Mouse (Mus musculus) myocyte (in vitro differentiated cells): ENCODE measurements at regions not wholly inside any gene's neighbourhood (a gene's known extent, or its start where the extent isn't known, plus 50 kb on each side); places are given as distances from the start of the nearest gene placed in this dataset.

Experiments used
- MYOD1 ChIP-seq, 3 experiments: IDR thresholded peaks; one replicate each; pipeline ENCODE4 v1.6.1; 2011; ENCODE audit warnings: control low read depth in 2 of 3, low read depth in 2 of 3, mild to moderate bottlenecking in 2 of 3, moderate library complexity in 1 of 3; ENCODE audit not compliant: insufficient read length in 2 of 3, control insufficient read depth in 1 of 3
- MYOG ChIP-seq, 3 experiments: IDR thresholded peaks; one replicate each; pipeline ENCODE4 v1.6.1; 2011; ENCODE audit warnings: control low read depth in 2 of 3, low read depth in 2 of 3, mild to moderate bottlenecking in 2 of 3; ENCODE audit not compliant: insufficient read length in 2 of 3, control insufficient read depth in 1 of 3, insufficient read depth in 1 of 3
- POLR2A ChIP-seq: IDR thresholded peaks from one replicate; pipeline ENCODE4 v1.6.1; 2011; ENCODE audit warnings: low read depth, mild to moderate bottlenecking, control low read depth, moderate library complexity; ENCODE audit not compliant: insufficient read length
- POLR2AphosphoS2 ChIP-seq: IDR thresholded peaks from one replicate; pipeline ENCODE4 v1.6.1; 2011; ENCODE audit warnings: low read depth, control low read depth; ENCODE audit not compliant: insufficient read length
- REST ChIP-seq: IDR thresholded peaks from one replicate; pipeline ENCODE4 v1.6.1; 2011; ENCODE audit warnings: mild to moderate bottlenecking, control low read depth, moderate library complexity; ENCODE audit not compliant: insufficient read depth, insufficient read length
- TCF12 ChIP-seq: IDR thresholded peaks from one replicate; pipeline ENCODE4 v1.6.1; 2011; ENCODE audit warnings: mild to moderate bottlenecking, control low read depth; ENCODE audit not compliant: poor library complexity, insufficient read depth, severe bottlenecking
- USF1 ChIP-seq: IDR thresholded peaks from one replicate; pipeline ENCODE4 v1.6.1; 2011; ENCODE audit warnings: low read depth, mild to moderate bottlenecking, control low read depth, moderate library complexity

DNA sequence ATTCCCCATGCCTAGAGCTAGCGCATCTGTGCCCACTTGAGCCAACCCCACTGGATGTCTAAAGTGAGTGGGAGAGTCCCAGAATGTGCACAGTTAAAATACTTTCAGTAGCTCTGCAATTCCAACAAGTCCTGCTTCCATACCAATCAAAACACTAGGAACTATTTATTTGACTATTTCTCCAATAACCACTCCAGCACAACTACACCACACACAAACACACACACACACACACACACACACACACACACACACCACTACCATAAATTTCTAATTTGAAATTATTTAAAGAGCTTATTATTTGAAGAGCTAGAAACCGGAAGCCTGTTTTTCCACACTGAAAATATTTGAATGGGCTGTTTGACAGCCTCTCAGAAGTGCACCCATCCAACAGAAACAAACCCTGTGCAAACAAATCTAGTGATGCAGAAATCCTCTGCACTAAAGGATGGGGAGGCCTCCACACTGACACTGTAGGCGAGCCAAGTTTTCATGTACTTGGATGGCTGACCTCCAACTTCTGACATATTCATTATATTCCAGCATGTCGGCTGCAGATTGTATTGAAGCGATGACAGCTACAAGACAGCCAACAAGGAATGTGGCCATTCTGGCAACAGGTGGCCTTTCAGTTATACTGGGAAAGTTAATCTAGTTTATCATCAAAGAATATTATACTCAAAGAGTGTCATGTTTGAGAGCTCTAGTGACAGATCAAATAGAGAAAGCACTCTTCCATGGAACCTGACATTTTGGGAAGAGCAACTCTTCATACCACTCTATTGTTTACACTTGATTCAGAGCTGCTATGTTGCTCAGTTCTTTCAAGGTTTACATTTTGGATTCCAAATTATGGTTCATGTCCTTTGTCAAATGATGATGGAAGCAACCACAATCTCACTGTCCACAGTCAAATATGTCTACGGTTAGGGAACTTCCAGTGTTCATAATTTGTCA lies 207.7 kb downstream of the Tle4 start:
- TF ChIP-seq REST, result no peak
- TF ChIP-seq MYOD1 (IDR thresholded peaks at IDR 0.05; ENCODE audit: control insufficient read depth in 1 of 3, insufficient read length in 2 of 3, low read depth in 2 of 3), result no peak
- TF ChIP-seq TCF12, result no peak
- no peak for TF ChIP-seq POLR2AphosphoS2
- no peak for TF ChIP-seq USF1
- no peak for TF ChIP-seq POLR2A
- no peak for TF ChIP-seq MYOG (IDR thresholded peaks at IDR 0.05; ENCODE audit: control insufficient read depth in 1 of 3, insufficient read depth in 1 of 3, insufficient read length in 2 of 3, low read depth in 2 of 3)
